Mouse (Mus musculus) layer of hippocampus, adult 8-10 months (tissue): Measurements from ENCODE around the gene Agap3. TPM values are rescaled to one million over a fixed set of nuclear protein-coding genes. Genes with fewer than 3 reads are reported as not detected.
A peak's percentile ranks its signal among the peaks of the same experiment; 100 is the strongest.

Source experiments
- DNase-seq, 2 experiments: peaks; one replicate each; pipeline ENCODE4 v3.0.0; 2022; ENCODE audit warnings: low spot score in 2 of 2
- total RNA-seq, 4 experiments: library from RNA; stranded (reverse); gene quantifications; 2 replicates each; pipeline ENCODE4 v1.2.4; 2022

Agap3 gene
- total RNA-seq, result 100 to 1,000 TPM; 563 to 611 (median 584) TPM

GRCm38 (mm10) chr5:24452030-24452690, at the start of gene Agap3:
Agap3 (plus strand) TSS chr5:24452177.
- no peak for DNase-seq

GRCm38 (mm10) chr5:24404594-24405360, 47.2 kb upstream of the Agap3 start:
- no peak for DNase-seq

GRCm38 (mm10) chr5:24405389-24405876, 46.5 kb upstream of the Agap3 start:
- DNase-seq, result no peak

- no peak for DNase-seq
These were observed 43.3 kb upstream of the Agap3 start for GRCm38 (mm10) chr5:24408651-24409050.

- no peak for DNase-seq
These were observed 42.5 kb upstream of the Agap3 start for GRCm38 (mm10) chr5:24409466-24409865.

GRCm38 (mm10) chr5:24412063-24412462, 39.9 kb upstream of the Agap3 start:
- no peak for DNase-seq

- DNase-seq, result no peak
These were observed 38.8 kb upstream of the Agap3 start, which contains the start of gene Asic3 for GRCm38 (mm10) chr5:24413042-24413693. Asic3 (plus strand) TSS chr5:24413392.

- DNase-seq, result no peak
These were observed 38.0 kb upstream of the Agap3 start for GRCm38 (mm10) chr5:24413938-24414337.

- peak in 1 of 2 experiments; percentile 75 for DNase-seq
These were observed 35.7 kb upstream of the Agap3 start for GRCm38 (mm10) chr5:24416222-24416736.

GRCm38 (mm10) chr5:24417587-24417986, 34.4 kb upstream of the Agap3 start:
- DNase-seq, result no peak

- DNase-seq, result no peak
These were observed 31.6 kb upstream of the Agap3 start for GRCm38 (mm10) chr5:24420381-24420780.

- DNase-seq, result peak; percentile 99 to 100
These were observed 28.6 kb upstream of the Agap3 start, which contains the start of the genes Cdk5 and Slc4a2 for GRCm38 (mm10) chr5:24423129-24424003. Cdk5 (minus strand) TSS chr5:24423530. Slc4a2 (plus strand) TSS chr5:24423837.

- no peak for DNase-seq
These were observed 27.8 kb upstream of the Agap3 start for GRCm38 (mm10) chr5:24424004-24424781.

- DNase-seq, result peak in 1 of 2 experiments; percentile 53
These were observed 27.0 kb upstream of the Agap3 start for GRCm38 (mm10) chr5:24424861-24425411.

GRCm38 (mm10) chr5:24425421-24426036, 26.4 kb upstream of the Agap3 start:
- no peak for DNase-seq

- DNase-seq, result no peak
These were observed 25.9 kb upstream of the Agap3 start for GRCm38 (mm10) chr5:24426037-24426432.

- DNase-seq, result no peak
These were observed 25.3 kb upstream of the Agap3 start for GRCm38 (mm10) chr5:24426556-24427284.

GRCm38 (mm10) chr5:24427285-24427633, 24.7 kb upstream of the Agap3 start:
- no peak for DNase-seq
